Mouse (Mus musculus) G1E (cell line): Measurements from ENCODE around the gene Vmn2r7.

Experiments used
- CTCF ChIP-seq: IDR thresholded peaks from 2 replicates; pipeline ENCODE4 v1.5.1; 2012; ENCODE audit warnings: low read depth, low read length, inconsistent platforms, mixed read lengths
- GATA1 ChIP-seq: IDR thresholded peaks from 2 replicates; pipeline ENCODE4 v1.6.1; 2012; ENCODE audit warnings: borderline replicate concordance, low read length, inconsistent platforms, mixed read lengths
- POLR2AphosphoS5 ChIP-seq: IDR thresholded peaks from 2 replicates; pipeline ENCODE4 v1.6.1; 2012; ENCODE audit warnings: low read depth, low read length, inconsistent platforms; ENCODE audit not compliant: insufficient replicate concordance
- TAL1 ChIP-seq: conservative IDR thresholded peaks from 2 replicates; pipeline ENCODE4 v1.6.1; 2012; ENCODE audit warnings: low read depth, low read length, inconsistent platforms, mixed read lengths

DNA sequence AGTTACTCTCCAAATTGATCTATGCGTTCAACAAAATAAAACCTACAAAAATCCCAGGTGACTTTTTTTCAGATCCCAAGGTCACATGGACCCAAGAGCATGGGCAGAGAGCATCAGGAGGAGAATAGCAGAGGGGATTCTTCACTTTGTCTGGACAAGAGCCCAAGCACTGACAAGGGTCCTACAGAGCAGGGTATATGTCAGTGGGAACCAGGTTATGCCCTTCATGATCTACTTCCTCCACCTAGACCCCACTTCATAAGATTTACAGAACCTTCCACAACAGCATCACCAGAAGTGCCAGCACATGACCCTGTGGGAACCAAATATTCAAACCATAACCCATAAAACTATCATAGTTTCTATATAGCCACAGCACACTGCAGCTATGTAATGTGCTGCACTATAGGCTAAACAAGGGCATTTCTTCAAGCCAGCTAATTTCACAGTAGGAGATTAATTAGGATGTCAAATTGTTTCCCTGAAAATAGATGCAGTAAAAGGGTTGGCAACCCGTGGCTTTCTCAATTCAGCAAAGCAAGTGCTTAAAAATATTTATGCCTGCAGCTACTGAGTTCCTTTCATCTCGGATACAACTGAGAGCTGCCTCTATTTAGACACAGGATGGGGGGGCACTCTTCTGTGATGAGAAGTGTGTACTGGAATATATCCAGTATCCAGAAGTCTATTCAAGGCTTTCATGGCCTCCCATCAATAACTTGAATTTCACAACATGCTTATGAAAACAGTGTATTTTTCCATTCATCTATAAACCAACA, 33.8 kb upstream of the Vmn2r7 start:
- TF ChIP-seq CTCF (no peak), GATA1 (no peak), TAL1 (no peak), POLR2AphosphoS5 (no peak)
